Mouse (Mus musculus) neural tube, embryonic 12.5 days (tissue): Measurements from ENCODE around the gene Gm10198. TPM values are rescaled to one million over a fixed set of nuclear protein-coding genes. Genes with fewer than 3 reads are reported as not detected.

ENCODE experiments used
- ATAC-seq: fragments of 200-750 bp; cut with Nextera tagmentation; 2 replicates; pipeline ENCODE4 v1.8.0; 2017; ENCODE audit warnings: low read depth, mild to moderate bottlenecking, moderate TSS enrichment, moderate library complexity; ENCODE audit not compliant: low FRiP score
- H3K27ac ChIP-seq: fragments of 300-500 bp; sonication (generic); 2 replicates; pipeline ENCODE4 v1.5.1; 2016
- H3K27me3 ChIP-seq: fragments of 300-500 bp; sonication (generic); replicated peaks from 2 replicates; pipeline ENCODE4 v1.6.1; 2016; ENCODE audit warnings: mild to moderate bottlenecking
- H3K36me3 ChIP-seq: fragments of 300-500 bp; sonication (generic); 2 replicates; pipeline ENCODE4 v1.6.1; 2016; ENCODE audit warnings: mild to moderate bottlenecking
- H3K4me1 ChIP-seq: fragments of 300-500 bp; sonication (generic); 2 replicates; pipeline ENCODE4 v1.6.1; 2016
- H3K4me2 ChIP-seq: fragments of 300-500 bp; sonication (generic); replicated peaks from 2 replicates; pipeline ENCODE4 v1.6.1; 2016; ENCODE audit warnings: mild to moderate bottlenecking
- H3K4me3 ChIP-seq: fragments of 300-500 bp; sonication (generic); 2 replicates; pipeline ENCODE4 v1.5.1; 2016
- H3K9ac ChIP-seq: fragments of 300-500 bp; sonication (generic); 2 replicates; pipeline ENCODE4 v1.6.1; 2016; ENCODE audit warnings: mild to moderate bottlenecking
- H3K9me3 ChIP-seq: fragments of 300-500 bp; sonication (generic); 2 replicates; pipeline ENCODE4 v1.6.1; 2016; ENCODE audit warnings: mild to moderate bottlenecking
- WGBS: fragments of 180-500 bp; shearing (Covaris S2); methylation state at CpG from one replicate; pipeline ENCODE4 v1.1.7; 2016; 5-methylcytosine and 5-hydroxymethylcytosine counted together
- polyA plus RNA-seq: library from polyadenylated mRNA; unstranded; fragments of >200 nt; fragmentation: Nextera tagmentation; extraction: Ambion mirVana; gene quantifications from 2 replicates; pipeline ENCODE4 v1.2.1, GENCODE M21; 2016

Gene Gm10198
- polyA plus RNA-seq = not detected in 2 replicates

DNA sequence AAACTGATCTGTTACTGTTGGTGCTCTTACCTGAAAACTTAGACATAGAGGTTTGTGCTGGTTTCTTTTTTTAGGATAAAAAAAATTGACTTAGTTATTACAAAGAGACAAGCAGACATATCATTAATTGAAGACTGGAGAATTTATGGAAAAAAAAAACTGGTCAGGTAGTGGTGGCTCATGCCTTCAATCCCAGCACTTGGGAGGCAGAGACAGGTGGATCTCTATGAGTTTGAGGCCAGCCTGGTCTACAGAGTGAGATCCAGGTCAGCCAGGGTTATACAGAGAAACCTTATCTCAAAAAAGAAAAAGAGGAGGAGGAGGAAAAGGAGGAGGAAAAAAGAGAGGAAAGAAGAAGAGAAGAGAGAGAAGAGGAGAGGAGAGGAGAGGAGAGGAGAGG lies at the start of gene Gm10198:
Gene Gm10198 (plus strand): TSS at position 301 of the 400 bp plus-strand sequence.
- no peaks in the 10 kb centered on the region for H3K9me3 ChIP-seq
- H3K27ac ChIP-seq = no peak within 1 kb of the TSS
- no peaks in the 10 kb centered on the region for H3K27me3 ChIP-seq
- no peaks in the 10 kb centered on the region for H3K36me3 ChIP-seq
- H3K4me3 ChIP-seq = no peak within 1 kb of the TSS
- no peaks in the 10 kb centered on the region for H3K4me1 ChIP-seq
- H3K9ac ChIP-seq = no peak within 1 kb of the TSS
- H3K4me2 ChIP-seq = no peak within 1 kb of the TSS
- ATAC-seq = no peak

DNA sequence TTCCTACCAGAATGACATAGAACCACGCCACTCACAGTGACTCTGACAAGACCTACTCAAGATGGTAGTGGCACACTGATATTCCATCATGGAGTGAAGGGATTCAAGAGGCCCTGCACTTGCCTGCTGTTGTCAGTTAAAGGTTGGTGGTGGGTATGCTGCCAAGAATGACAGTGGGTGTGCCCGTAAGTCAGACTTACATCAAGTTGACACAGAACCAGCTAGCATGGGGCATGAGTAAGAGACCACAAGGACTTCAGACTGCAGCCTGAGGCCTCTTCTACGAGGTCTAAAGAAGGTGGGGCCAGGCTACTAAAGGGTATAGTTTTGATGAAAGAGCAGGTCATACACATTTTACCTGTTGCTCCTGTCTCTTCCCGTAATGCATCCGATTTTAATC lies 47.3 kb upstream of the Gm10198 start:
- 87% methylated on average over 5 of the region's 5 CpGs for WGBS
- H3K4me2 ChIP-seq = no peak overlapping the region
- H3K4me1 ChIP-seq = no peaks in the 10 kb centered on the region
- no peak overlapping the region for H3K9ac ChIP-seq
- no peak overlapping the region for H3K4me3 ChIP-seq
- H3K27me3 ChIP-seq = no peaks in the 10 kb centered on the region
- H3K36me3 ChIP-seq = no peaks in the 10 kb centered on the region
- no peak for ATAC-seq
- H3K27ac ChIP-seq = no peak overlapping the region
- H3K9me3 ChIP-seq = no peaks in the 10 kb centered on the region

DNA sequence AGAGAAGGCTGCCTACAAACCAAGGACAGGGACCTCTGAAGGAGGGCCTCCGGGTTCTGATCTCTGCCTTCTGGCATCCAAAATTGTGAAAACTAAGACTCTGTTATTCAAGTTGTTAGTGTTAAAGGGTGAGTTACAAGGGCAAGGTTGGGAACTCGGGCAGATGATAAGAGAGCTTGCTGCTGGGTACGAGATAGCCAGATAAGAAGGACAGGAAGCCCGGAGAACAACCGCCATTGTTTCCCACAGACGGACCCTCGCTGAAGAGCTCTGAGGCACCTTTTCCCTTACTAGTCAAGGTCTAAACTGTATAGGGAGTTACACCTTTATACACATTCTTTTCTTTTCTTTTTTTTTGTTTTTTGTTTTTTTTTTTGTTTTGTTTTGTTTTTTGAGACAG lies 39.8 kb upstream of the Gm10198 start:
- H3K27ac ChIP-seq = no peak overlapping the region
- H3K9ac ChIP-seq = no peak overlapping the region
- ATAC-seq = no peak
- no peak overlapping the region for H3K4me2 ChIP-seq
- H3K36me3 ChIP-seq = no peaks in the 10 kb centered on the region
- no peaks in the 10 kb centered on the region for H3K9me3 ChIP-seq
- H3K4me1 ChIP-seq = no peaks in the 10 kb centered on the region
- no peak overlapping the region for H3K4me3 ChIP-seq
- WGBS = 87% methylated on average over 7 of the region's 7 CpGs
- H3K27me3 ChIP-seq = no peaks in the 10 kb centered on the region

DNA sequence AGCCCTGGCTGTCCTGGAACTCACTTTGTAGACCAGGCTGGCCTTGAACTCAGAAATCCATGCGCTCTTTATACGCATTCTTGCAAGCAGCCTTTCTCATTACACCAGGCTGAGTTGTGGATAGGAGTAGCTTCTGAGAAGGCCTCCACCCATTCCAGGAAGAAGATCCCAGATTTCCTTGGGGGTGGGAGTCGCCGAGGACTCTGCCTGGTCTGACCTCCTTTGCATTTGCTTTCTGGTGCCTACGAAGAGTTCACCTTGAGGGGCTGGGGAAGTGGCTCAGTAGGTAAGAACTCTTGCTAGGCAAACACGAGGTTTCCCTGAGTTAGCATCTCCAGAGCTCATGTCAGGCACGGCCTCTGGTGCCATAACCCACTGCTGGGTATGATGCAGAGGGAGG lies 39.4 kb upstream of the Gm10198 start:
- Histone ChIP-seq H3K36me3 (no peaks in the 10 kb centered on the region), H3K4me2 (no peak overlapping the region), H3K9me3 (no peaks in the 10 kb centered on the region), H3K4me1 (no peaks in the 10 kb centered on the region), H3K27ac (no peak overlapping the region), H3K4me3 (no peak overlapping the region), H3K9ac (no peak overlapping the region), H3K27me3 (no peaks in the 10 kb centered on the region)
- WGBS = 91% methylated on average over 7 of the region's 7 CpGs
- no peak for ATAC-seq

DNA sequence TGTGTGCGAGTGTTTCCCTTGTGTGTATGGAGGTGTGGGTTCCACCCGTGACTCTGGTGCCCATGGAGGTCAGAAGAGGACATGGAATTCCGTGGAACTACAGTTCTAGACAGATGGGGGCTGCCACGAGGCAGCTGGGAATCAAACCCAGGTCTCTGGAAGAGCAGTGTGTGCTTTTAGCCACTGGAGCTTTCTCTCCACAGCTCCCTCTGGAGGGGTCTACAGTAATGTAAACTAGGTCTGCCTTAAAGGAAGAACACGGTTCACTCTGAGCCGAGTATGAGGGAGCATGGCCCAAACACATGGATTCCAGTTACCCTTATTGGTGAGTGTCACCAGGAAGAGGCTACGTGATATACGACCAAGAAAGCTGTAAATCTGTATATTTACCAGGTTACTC lies 38.6 kb upstream of the Gm10198 start:
- no peak for ATAC-seq
- no peak overlapping the region for H3K4me3 ChIP-seq
- H3K27me3 ChIP-seq = no peaks in the 10 kb centered on the region
- H3K9me3 ChIP-seq = no peaks in the 10 kb centered on the region
- WGBS = 82% methylated on average over 8 of the region's 8 CpGs
- H3K27ac ChIP-seq = no peak overlapping the region
- no peak overlapping the region for H3K9ac ChIP-seq
- no peaks in the 10 kb centered on the region for H3K4me1 ChIP-seq
- no peak overlapping the region for H3K4me2 ChIP-seq
- H3K36me3 ChIP-seq = no peaks in the 10 kb centered on the region

DNA sequence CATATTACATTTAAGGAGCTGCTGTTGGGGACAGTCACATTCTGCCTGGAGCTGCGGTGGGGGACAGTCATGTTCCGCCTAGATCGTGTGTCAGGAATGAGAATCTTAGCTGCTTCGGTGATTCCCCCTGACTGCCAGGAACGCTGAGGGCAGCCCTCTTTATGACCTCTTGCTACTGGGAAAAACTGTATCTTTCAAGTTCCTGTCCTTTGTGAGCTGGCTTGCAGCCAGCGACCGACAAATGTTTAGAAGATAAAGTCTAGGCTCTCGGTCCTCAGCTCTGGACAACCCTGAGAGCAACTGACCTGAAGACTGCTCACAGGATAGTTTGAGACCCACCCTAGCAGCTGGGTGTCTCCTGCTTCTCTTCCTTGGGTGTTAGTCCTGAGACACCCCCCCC lies 37.3 kb upstream of the Gm10198 start:
- H3K27me3 ChIP-seq = no peaks in the 10 kb centered on the region
- H3K9ac ChIP-seq = no peak overlapping the region
- H3K27ac ChIP-seq = no peak overlapping the region
- H3K4me1 ChIP-seq = no peaks in the 10 kb centered on the region
- ATAC-seq = no peak
- H3K36me3 ChIP-seq = no peaks in the 10 kb centered on the region
- no peaks in the 10 kb centered on the region for H3K9me3 ChIP-seq
- 37% methylated on average over 8 of the region's 8 CpGs for WGBS
- H3K4me3 ChIP-seq = no peak overlapping the region
- no peak overlapping the region for H3K4me2 ChIP-seq

DNA sequence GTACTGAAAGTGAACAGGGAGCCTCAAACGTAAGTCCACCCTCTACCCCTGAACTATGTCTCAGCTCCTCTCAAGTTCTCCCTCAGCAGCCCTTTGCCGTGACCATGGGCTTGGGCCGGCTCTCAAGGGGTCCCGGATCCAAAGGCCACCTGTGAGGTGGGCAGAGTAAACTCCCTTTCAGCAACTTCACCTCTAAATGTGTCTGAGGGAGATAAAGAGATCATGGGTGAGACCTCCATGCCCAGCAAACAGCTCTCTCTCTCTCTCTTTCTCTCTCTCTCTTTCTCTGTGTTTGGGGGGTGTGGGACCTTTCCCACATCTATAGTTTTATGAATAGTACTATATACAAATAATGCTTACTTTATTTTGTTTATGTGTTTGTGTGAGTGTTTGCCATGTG lies 36.2 kb upstream of the Gm10198 start:
- no peak overlapping the region for H3K9ac ChIP-seq
- H3K4me3 ChIP-seq = no peak overlapping the region
- ATAC-seq = no peak
- no peak overlapping the region for H3K27ac ChIP-seq
- H3K4me1 ChIP-seq = no peaks in the 10 kb centered on the region
- no peaks in the 10 kb centered on the region; the same call in 1 of the 2 replicates for H3K9me3 ChIP-seq
- H3K4me2 ChIP-seq = no peak overlapping the region
- no peaks in the 10 kb centered on the region for H3K27me3 ChIP-seq
- no peaks in the 10 kb centered on the region for H3K36me3 ChIP-seq
- WGBS = 85% methylated on average over 4 of the region's 4 CpGs

DNA sequence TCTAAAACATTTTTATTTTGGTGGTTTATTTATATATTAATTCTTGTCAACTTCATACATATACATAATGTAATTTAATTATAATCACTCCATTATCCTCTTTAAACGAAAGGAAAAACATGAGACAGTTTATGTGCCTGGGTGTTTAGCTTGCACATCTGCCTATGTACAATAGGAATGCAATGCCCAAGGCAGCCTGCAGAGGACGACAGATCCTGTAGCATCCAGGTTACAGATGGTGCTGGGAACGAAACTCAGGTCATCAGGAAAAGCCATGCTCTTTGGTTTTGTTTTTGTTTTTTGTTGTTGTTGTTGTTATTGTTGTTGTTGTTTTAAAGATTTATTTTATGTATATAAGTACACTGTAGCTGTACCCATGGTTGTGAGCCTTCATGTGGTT lies 32.4 kb upstream of the Gm10198 start:
- Histone ChIP-seq H3K9ac (no peak overlapping the region), H3K27ac (no peak overlapping the region), H3K4me2 (no peak overlapping the region), H3K4me3 (no peak overlapping the region), H3K9me3 (no peaks in the 10 kb centered on the region; the same call in 1 of the 2 replicates), H3K36me3 (no peaks in the 10 kb centered on the region), H3K27me3 (no peaks in the 10 kb centered on the region), H3K4me1 (no peaks in the 10 kb centered on the region)
- WGBS = 87% methylated on average over 3 of the region's 3 CpGs
- ATAC-seq = no peak

DNA sequence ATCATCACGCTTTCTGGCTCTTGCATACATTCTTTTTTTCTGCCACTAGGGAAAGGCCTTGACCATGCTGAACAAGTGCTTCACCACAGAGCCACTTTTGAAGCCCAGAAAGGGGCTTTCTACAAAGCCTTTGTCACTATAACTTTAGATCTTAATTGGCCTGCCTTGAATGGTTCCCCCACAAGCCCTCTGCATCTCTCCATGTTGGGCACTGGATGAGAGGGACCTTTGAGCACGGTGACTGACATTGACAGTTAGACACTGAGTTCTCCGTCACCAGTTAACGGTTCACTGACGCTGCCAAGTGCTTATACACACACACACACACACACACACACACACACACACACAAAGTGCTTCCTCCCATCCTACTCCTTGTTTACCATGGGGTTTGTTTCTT lies 30.0 kb upstream of the Gm10198 start:
- Histone ChIP-seq H3K27ac (no peak overlapping the region), H3K9me3 (no peaks in the 10 kb centered on the region; the same call in 1 of the 2 replicates), H3K4me1 (no peaks in the 10 kb centered on the region), H3K27me3 (no peaks in the 10 kb centered on the region), H3K4me2 (no peak overlapping the region), H3K4me3 (no peak overlapping the region), H3K9ac (no peak overlapping the region), H3K36me3 (no peaks in the 10 kb centered on the region)
- WGBS = 83% methylated on average over 5 of the region's 5 CpGs
- no peak for ATAC-seq

DNA sequence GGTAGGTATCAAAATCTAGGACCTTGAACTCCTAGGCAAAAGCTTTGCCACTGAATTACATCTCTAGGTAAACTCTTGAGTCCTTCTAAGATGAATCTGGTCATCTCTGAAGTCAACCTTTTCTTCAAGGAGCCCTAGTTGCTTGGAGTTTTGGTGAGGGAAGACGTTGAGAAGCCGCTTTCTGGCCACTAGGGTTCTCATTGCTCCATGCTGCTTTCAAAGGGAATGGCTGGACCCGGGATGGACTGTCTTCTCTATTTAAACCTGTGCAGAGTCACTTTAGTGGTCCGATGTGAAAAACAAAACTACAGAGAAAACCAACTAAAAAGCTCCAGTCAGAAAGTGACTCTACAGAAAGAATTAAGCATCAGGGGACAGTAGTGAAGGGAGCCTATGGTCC lies 18.4 kb upstream of the Gm10198 start:
- no peaks in the 10 kb centered on the region for H3K36me3 ChIP-seq
- H3K27me3 ChIP-seq = no peaks in the 10 kb centered on the region
- H3K4me3 ChIP-seq = no peak overlapping the region
- no peak overlapping the region for H3K4me2 ChIP-seq
- WGBS = 52% methylated on average over 4 of the region's 4 CpGs
- no peak overlapping the region for H3K27ac ChIP-seq
- no peaks in the 10 kb centered on the region for H3K4me1 ChIP-seq
- no peak for ATAC-seq
- H3K9ac ChIP-seq = no peak overlapping the region
- H3K9me3 ChIP-seq = no peaks in the 10 kb centered on the region

DNA sequence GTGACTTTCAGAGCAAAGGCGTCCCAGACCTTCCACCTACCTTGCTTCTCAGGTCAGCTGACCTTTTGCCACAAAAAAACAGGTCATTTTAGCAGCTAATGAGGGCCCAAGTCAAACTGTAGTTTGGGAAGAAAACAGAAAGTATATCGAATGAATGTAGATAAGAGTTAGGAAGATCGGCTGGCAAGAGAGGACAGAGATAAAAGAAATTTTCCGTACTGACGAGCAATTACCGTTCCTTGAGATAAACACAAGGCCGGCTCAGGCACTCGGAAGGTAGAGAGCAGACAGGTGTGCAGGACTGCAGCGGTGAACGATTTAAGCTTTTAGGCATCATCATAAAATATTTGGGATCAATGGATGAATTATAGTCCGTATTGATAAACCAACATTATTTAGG lies 15.4 kb upstream of the Gm10198 start:
- Histone ChIP-seq H3K4me2 (no peak overlapping the region), H3K9ac (no peak overlapping the region), H3K4me1 (no peaks in the 10 kb centered on the region), H3K4me3 (no peak overlapping the region), H3K9me3 (no peaks in the 10 kb centered on the region), H3K27ac (no peak overlapping the region), H3K36me3 (no peaks in the 10 kb centered on the region), H3K27me3 (no peaks in the 10 kb centered on the region)
- ATAC-seq = no peak
- 94% methylated on average over 11 of the region's 11 CpGs for WGBS

DNA sequence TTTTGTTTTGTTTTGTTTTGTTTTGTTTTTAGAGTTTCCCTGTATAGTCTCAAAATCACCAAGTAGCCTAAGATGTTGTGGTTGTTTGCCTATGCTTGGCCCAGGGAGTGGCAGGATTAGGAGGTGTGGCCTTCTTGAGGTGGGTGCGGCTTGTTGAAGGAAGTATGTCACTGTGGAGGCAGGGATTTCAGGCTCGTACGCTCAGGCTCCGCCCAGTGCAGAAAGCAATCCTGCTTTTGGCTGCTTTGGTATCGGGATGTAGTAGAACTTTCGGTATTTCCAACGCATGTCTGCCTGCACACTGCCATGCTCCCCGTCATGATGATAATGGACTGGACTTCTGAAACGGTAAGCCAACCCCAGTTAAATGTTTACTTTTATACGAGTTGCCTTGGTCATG lies 12.5 kb upstream of the Gm10198 start:
- no peak overlapping the region for H3K4me2 ChIP-seq
- no peaks in the 10 kb centered on the region for H3K9me3 ChIP-seq
- no peak for ATAC-seq
- WGBS = 92% methylated on average over 10 of the region's 10 CpGs
- H3K4me3 ChIP-seq = no peak overlapping the region
- H3K27ac ChIP-seq = no peak overlapping the region
- no peaks in the 10 kb centered on the region for H3K27me3 ChIP-seq
- H3K4me1 ChIP-seq = no peaks in the 10 kb centered on the region
- no peak overlapping the region for H3K9ac ChIP-seq
- H3K36me3 ChIP-seq = no peaks in the 10 kb centered on the region

DNA sequence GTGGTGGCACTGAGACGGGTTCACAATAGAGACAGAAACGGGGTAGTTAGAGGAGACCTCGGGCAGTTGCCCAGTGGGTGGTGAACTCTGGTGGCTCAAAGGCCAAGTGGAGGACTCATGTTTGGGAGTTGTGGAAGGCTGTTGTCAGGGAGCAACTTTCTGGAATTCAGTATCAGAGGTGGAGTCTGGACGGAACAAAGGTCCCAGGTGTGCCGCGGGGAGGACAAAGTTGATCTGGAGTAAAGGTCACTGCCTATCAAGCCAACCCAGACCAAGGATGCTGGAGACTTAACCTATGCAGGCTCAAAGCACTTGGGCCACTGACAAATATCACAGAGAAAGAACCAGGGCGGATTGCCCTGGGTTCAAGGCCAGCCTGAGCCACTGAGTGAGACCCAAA lies 5.5 kb downstream of the Gm10198 start:
- 89% methylated on average over 7 of the region's 7 CpGs for WGBS
- no peaks in the 10 kb centered on the region for H3K27me3 ChIP-seq
- H3K27ac ChIP-seq = no peak overlapping the region
- H3K4me3 ChIP-seq = no peak overlapping the region
- H3K36me3 ChIP-seq = no peaks in the 10 kb centered on the region
- no peak overlapping the region for H3K9ac ChIP-seq
- no peak for ATAC-seq
- no peak overlapping the region for H3K4me2 ChIP-seq
- no peaks in the 10 kb centered on the region for H3K4me1 ChIP-seq
- no peaks in the 10 kb centered on the region for H3K9me3 ChIP-seq

DNA sequence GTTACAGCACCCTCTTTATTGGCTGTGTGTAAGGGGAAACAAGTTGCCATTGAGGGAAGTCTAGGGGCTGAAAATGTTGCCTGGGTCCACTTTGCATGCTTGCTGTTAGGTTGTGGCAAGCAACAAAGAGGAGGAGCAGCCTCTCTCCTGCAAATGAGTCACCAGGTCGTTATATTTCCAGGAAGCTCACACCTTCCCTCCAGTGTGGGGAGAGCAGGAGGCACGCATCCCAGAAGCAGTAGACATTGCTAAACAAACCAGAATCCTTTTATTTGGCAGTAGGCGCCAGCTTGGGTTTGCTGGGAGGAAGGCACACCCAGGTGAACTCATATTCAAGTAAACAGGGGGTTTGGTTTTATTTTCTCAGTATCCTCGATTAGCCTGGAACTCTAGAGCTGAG lies 8.8 kb downstream of the Gm10198 start:
- Histone ChIP-seq H3K36me3 (no peaks in the 10 kb centered on the region), H3K9ac (no peak overlapping the region), H3K27me3 (no peaks in the 10 kb centered on the region), H3K9me3 (no peaks in the 10 kb centered on the region), H3K4me1 (no peaks in the 10 kb centered on the region), H3K4me2 (no peak overlapping the region), H3K27ac (no peak overlapping the region), H3K4me3 (no peak overlapping the region)
- 83% methylated on average over 4 of the region's 4 CpGs for WGBS
- ATAC-seq = no peak
